Mouse (Mus musculus): ENCODE measurements around the gene Tars2.
"Not testable (repeated sequence)": the region's sequence is repeated elsewhere in the genome, so short reads cannot be mapped to it uniquely, and the experiment has no call there.

Tars2 gene

GRCm38 (mm10) chr3:95760106-95760505 lies at the start of gene Tars2:
TSS of gene Tars2 (minus strand) at chr3:95760206.
- DNase-seq (ENCODE audit: low read depth, low spot score) = no peak

GRCm38 (mm10) chr3:95808384-95808783 lies 48.4 kb upstream of the Tars2 start:
- no peak for DNase-seq (ENCODE audit: low read depth, low spot score)

- DNase-seq (ENCODE audit: low read depth, low spot score) = not testable (repeated sequence)
These were observed 47.6 kb upstream of the Tars2 start for GRCm38 (mm10) chr3:95807630-95808029.

- DNase-seq (ENCODE audit: low read depth, low spot score) = no peak
These were observed 46.7 kb upstream of the Tars2 start for GRCm38 (mm10) chr3:95806677-95807076.

GRCm38 (mm10) chr3:95803851-95804250 lies 43.8 kb upstream of the Tars2 start:
- no peak for DNase-seq (ENCODE audit: low read depth, low spot score)

GRCm38 (mm10) chr3:95798756-95799155 lies 38.8 kb upstream of the Tars2 start:
- no peak for DNase-seq (ENCODE audit: low read depth, low spot score)

GRCm38 (mm10) chr3:95794299-95794698 lies 34.3 kb upstream of the Tars2 start:
- DNase-seq (ENCODE audit: low read depth, low spot score) = no peak

- no peak for DNase-seq (ENCODE audit: low read depth, low spot score)
These were observed 33.7 kb upstream of the Tars2 start for GRCm38 (mm10) chr3:95793662-95794061.

GRCm38 (mm10) chr3:95785501-95785900 lies 25.5 kb upstream of the Tars2 start:
- DNase-seq (ENCODE audit: low read depth, low spot score) = no peak

GRCm38 (mm10) chr3:95771985-95772384 lies 12.0 kb upstream of the Tars2 start:
- peak; percentile 20 for DNase-seq (ENCODE audit: low read depth, low spot score)

- DNase-seq (ENCODE audit: low read depth, low spot score) = no peak
These were observed 5.5 kb upstream of the Tars2 start for GRCm38 (mm10) chr3:95765534-95765933.

- no peak for DNase-seq (ENCODE audit: low read depth, low spot score)
These were observed 3.8 kb upstream of the Tars2 start for GRCm38 (mm10) chr3:95763811-95764210.

- DNase-seq (ENCODE audit: low read depth, low spot score) = no peak
These were observed 3.0 kb upstream of the Tars2 start for GRCm38 (mm10) chr3:95762961-95763360.

GRCm38 (mm10) chr3:95761771-95762170 lies 1.8 kb upstream of the Tars2 start:
- no peak for DNase-seq (ENCODE audit: low read depth, low spot score)

- no peak for DNase-seq (ENCODE audit: low read depth, low spot score)
These were observed 650 bp upstream of the Tars2 start for GRCm38 (mm10) chr3:95760656-95761055.

- no peak for DNase-seq (ENCODE audit: low read depth, low spot score)
These were observed 1.4 kb downstream of the Tars2 start for GRCm38 (mm10) chr3:95758467-95759218.

- DNase-seq (ENCODE audit: low read depth, low spot score) = no peak
These were observed 3.2 kb downstream of the Tars2 start for GRCm38 (mm10) chr3:95756808-95757207.

- peak; percentile 82 for DNase-seq (ENCODE audit: low read depth, low spot score)
These were observed 5.4 kb downstream of the Tars2 start for GRCm38 (mm10) chr3:95754345-95755206.

- no peak for DNase-seq (ENCODE audit: low read depth, low spot score)
These were observed 7.1 kb downstream of the Tars2 start for GRCm38 (mm10) chr3:95752935-95753334.

GRCm38 (mm10) chr3:95740406-95740805 lies 19.6 kb downstream of the Tars2 start:
- DNase-seq (ENCODE audit: low read depth, low spot score) = no peak

- no peak for DNase-seq (ENCODE audit: low read depth, low spot score)
These were observed 20.5 kb downstream of the Tars2 start, which contains the start of gene Ecm1 for GRCm38 (mm10) chr3:95739353-95740104. TSS of gene Ecm1 (minus strand) at chr3:95739569.
